Mouse (Mus musculus) stomach, embryonic 14.5 days (tissue): ENCODE results near the gene Sorcs2. TPM values are rescaled to one million over a fixed set of nuclear protein-coding genes. Genes with fewer than 3 reads are reported as not detected.
A peak's percentile ranks its signal among the peaks of the same experiment; 100 is the strongest.

Experiments
- ATAC-seq: fragments of 200-750 bp; cut with Nextera tagmentation; 2 replicates; pipeline ENCODE4 v1.8.0; 2017; ENCODE audit warnings: low read depth, moderate TSS enrichment; ENCODE audit not compliant: insufficient number of reproducible peaks, insufficient read depth, low FRiP score
- H3K27ac ChIP-seq: fragments of 300-500 bp; sonication (generic); 2 replicates; pipeline ENCODE4 v1.5.1; 2014; ENCODE audit warnings: mild to moderate bottlenecking, low read length, moderate library complexity, mixed read lengths
- H3K27me3 ChIP-seq: fragments of 300-500 bp; sonication (generic); 2 replicates; pipeline ENCODE4 v1.6.1; 2014; ENCODE audit warnings: low read length, control low read depth, mixed read lengths; ENCODE audit not compliant: control insufficient read depth, insufficient read depth
- H3K36me3 ChIP-seq: fragments of 300-500 bp; sonication (generic); 2 replicates; pipeline ENCODE4 v1.6.1; 2014; ENCODE audit warnings: mild to moderate bottlenecking, control low read depth, low read length, moderate library complexity, mixed read lengths; ENCODE audit not compliant: control insufficient read depth, insufficient read depth
- H3K4me1 ChIP-seq: fragments of 300-500 bp; sonication (generic); 2 replicates; pipeline ENCODE4 v1.6.1; 2014; ENCODE audit warnings: low read length, control low read depth, mixed read lengths; ENCODE audit not compliant: control insufficient read depth, insufficient read depth
- H3K4me2 ChIP-seq: fragments of 300-500 bp; sonication (generic); replicated peaks from 2 replicates; pipeline ENCODE4 v1.6.1; 2014; ENCODE audit warnings: low read depth, low read length, control low read depth
- H3K4me3 ChIP-seq: fragments of 300-500 bp; sonication (generic); 2 replicates; pipeline ENCODE4 v1.5.1; 2014; ENCODE audit warnings: low read depth, low read length, control low read depth
- H3K9ac ChIP-seq: fragments of 300-500 bp; sonication (generic); replicated peaks from 2 replicates; pipeline ENCODE4 v1.6.1; 2014; ENCODE audit warnings: low read depth, mild to moderate bottlenecking, control low read depth, low read length, moderate library complexity, mixed read lengths
- H3K9me3 ChIP-seq: fragments of 300-500 bp; sonication (generic); 2 replicates; pipeline ENCODE4 v1.6.1; 2016; ENCODE audit warnings: low read depth, low read length, control low read depth; ENCODE audit not compliant: control insufficient read depth
- WGBS: fragments of 180-500 bp; shearing (Covaris S2); extraction: QIAGEN DNeasy Blood & Tissue Kit; methylation state at CpG from one replicate; pipeline ENCODE4 v1.1.7; 2014; 5-methylcytosine and 5-hydroxymethylcytosine counted together
- polyA plus RNA-seq: library from polyadenylated mRNA; unstranded; fragments of >200 nt; fragmentation: Nextera tagmentation; extraction: Ambion mirVana; gene quantifications from 2 replicates; pipeline ENCODE4 v1.2.1, GENCODE M21; 2014

Gene Sorcs2
- polyA plus RNA-seq, 1 experiment from 2014 or later, result 14.5 TPM

DNA sequence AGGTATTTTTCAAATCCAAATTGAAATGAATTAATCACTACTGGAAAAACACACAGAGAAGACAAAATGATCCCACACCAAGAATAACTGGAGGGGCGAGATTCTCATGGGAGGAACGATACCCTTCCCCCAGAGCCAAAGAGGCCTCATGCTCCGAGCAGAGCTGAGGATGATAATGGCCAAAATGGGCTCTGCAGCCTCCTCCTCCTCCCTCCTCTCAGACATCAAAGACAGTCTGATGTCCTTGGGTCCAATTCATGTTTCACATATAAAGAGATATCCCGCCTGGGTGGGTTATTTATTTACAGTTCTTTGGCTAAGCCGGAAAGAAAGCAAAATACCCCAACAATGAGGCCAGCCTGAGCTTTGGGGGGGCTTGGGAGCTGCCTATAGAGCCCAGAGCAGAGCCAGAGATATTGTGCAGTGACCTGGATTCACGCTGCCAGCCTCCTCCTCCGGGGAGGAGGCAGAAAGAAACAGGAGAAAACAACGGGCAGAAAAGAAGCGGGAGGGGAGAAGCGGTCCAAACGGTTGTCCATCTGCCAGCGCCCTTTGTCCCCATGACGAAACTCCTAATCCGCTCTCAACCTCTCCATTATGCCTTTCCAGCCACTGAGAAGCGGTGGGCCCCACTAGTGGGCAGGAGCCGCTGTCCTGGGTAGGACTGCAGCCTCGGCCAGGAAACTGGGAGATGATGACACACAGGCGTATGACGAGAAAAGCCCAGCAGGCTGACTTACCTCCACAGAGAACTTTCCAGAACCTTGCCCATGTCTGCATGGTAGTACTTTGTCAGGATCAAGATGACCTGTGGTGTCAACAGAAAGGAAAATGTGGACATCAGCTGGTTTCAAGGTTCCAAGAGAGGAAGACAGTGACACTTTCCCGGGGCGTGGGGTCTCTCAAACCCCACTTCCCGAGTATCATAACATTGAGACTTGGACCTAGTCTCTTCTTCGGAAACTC is 169.3 kb downstream of the Sorcs2 start:
- Histone ChIP-seq H3K4me1 (peaks cover 12% of the 10 kb centered on the region; the same call in 1 of the 2 replicates), H3K4me3 (no peak overlapping the region), H3K36me3 (no peaks in the 10 kb centered on the region), H3K27me3 (no peaks in the 10 kb centered on the region), H3K4me2 (no peak overlapping the region), H3K9me3 (no peaks in the 10 kb centered on the region), H3K9ac (no peak overlapping the region), H3K27ac (no peak overlapping the region)
- WGBS, result 75% methylated on average over 23 of the region's 23 CpGs
- ATAC-seq, result no peak

DNA sequence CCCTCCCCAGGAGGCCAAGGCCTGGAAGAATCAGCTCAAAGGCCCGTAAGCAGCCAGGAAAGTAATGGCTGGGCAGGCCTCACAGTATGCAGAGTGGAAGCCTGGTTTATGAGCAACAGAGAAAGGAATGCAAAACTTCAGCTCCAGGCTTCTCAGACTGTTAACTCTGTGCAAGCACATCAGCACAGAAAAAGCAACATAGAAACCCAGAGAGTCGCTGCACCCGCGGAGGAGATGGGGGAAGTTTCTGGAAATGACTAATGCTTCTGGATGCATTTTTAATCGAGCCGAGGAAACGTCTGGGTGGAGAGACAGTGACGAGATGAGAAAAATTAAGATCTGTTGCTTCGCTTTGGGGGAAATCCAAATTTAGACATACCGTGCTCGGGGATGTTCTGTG is 171.6 kb downstream of the Sorcs2 start:
- no peaks in the 10 kb centered on the region for H3K36me3 ChIP-seq
- peaks cover 12% of the 10 kb centered on the region; the same call in 1 of the 2 replicates for H3K4me1 ChIP-seq
- no peak overlapping the region for H3K4me2 ChIP-seq
- peak overlapping the region; percentile 76 for H3K27ac ChIP-seq
- no peak overlapping the region for H3K9ac ChIP-seq
- ATAC-seq, result 0 out of 2 replicates have a peak, but pooled peaks have one; percentile 4
- H3K4me3 ChIP-seq, result no peak overlapping the region
- no peaks in the 10 kb centered on the region for H3K9me3 ChIP-seq
- WGBS, result 50% methylated on average over 11 of the region's 11 CpGs
- H3K27me3 ChIP-seq, result no peaks in the 10 kb centered on the region

DNA sequence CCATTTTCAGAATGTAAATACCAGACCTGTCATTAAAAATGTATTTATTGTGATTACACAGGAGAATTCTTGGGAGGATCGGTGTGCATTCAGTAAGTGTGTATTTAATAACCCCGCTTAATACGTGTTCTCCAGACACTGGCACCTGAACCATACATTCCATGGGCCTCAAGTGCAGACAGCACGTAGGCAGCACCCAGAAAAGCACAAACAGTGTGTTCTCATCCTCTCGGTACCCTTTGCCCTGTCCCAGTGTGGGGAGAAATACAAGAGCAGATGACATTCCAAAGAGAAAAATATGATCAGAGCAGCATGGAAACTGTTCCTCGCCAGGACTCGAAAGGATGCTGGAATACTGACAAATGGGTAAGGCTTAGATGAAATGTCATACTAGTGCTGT is 172.1 kb downstream of the Sorcs2 start:
- H3K4me1 ChIP-seq, result peaks cover 12% of the 10 kb centered on the region; the same call in 1 of the 2 replicates
- 51% methylated on average over 7 of the region's 7 CpGs for WGBS
- H3K27ac ChIP-seq, result peak overlapping the region; percentile 76
- no peaks in the 10 kb centered on the region for H3K9me3 ChIP-seq
- H3K36me3 ChIP-seq, result no peaks in the 10 kb centered on the region
- H3K4me3 ChIP-seq, result no peak overlapping the region
- no peaks in the 10 kb centered on the region for H3K27me3 ChIP-seq
- ATAC-seq, result no peak
- no peak overlapping the region for H3K9ac ChIP-seq
- H3K4me2 ChIP-seq, result no peak overlapping the region

DNA sequence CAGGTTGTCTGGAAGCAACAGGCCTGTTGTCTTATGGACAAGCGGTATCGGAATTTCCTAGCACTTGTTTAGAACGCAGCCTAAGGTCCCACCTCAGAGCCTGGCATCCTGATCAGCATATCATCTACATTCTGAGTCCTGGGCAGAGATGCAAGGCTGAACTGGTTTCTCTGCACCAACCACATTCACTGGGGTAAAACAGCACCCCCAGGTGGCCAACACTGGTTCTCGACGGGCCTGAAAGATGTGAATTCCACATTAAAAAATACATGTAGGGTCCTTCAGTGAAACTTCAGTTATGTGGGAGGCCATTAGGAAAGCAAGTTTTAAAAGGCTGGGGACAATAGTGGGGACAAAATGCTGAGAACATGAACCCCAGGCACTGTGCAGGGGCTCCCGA is 174.2 kb downstream of the Sorcs2 start:
- H3K9ac ChIP-seq, result no peak overlapping the region
- no peak overlapping the region for H3K4me3 ChIP-seq
- no peak overlapping the region for H3K4me2 ChIP-seq
- H3K9me3 ChIP-seq, result no peaks in the 10 kb centered on the region
- WGBS, result 70% methylated on average over 6 of the region's 6 CpGs
- ATAC-seq, result no peak
- H3K27me3 ChIP-seq, result no peaks in the 10 kb centered on the region
- no peaks in the 10 kb centered on the region for H3K36me3 ChIP-seq
- H3K27ac ChIP-seq, result no peak overlapping the region
- peaks cover 11% of the 10 kb centered on the region; the same call in 1 of the 2 replicates for H3K4me1 ChIP-seq

DNA sequence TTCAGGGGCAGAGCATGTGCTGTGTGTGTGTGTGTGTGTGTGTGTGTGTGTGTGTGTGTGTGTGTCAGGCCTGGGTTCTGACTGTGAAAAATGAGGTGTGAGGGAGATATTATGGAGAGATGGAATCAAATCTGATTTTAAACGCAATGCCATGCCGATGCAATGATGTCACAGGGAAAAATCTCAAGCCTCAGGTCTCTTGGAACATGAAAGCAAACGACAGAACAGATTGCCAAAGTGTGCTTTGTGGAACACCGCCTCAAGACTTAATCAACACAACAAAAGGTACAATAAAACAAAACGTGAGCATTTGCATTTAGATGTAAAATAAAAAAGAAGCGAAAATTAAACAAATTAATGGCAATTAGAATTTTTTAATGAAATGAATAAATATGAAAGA is 177.3 kb downstream of the Sorcs2 start:
- Histone ChIP-seq H3K4me2 (no peak overlapping the region), H3K9me3 (no peaks in the 10 kb centered on the region; the same call in 1 of the 2 replicates), H3K27me3 (no peaks in the 10 kb centered on the region), H3K27ac (no peak overlapping the region), H3K4me1 (no peaks in the 10 kb centered on the region; the same call in 1 of the 2 replicates), H3K4me3 (no peak overlapping the region), H3K36me3 (no peaks in the 10 kb centered on the region), H3K9ac (no peak overlapping the region)
- 71% methylated on average over 6 of the region's 6 CpGs for WGBS
- no peak for ATAC-seq

DNA sequence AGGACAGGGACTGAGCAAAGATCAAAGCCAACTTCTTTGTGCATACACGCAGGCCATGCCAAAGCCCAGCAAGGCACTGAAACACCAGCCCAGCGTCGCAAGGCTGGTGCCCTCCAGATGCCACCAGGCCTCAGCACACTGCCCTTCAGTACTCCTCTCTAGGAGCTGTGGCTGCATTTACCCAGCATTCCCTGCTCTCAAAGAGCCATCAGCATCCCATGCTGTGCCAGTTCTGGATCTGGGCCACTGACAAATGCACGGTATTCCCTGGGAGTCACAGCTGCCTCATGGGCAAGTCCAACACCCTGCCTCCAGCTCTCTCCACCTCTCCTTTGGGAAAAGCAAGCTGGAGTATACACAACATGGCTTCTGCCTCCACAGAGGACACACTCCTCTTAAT is 177.8 kb downstream of the Sorcs2 start:
- no peak overlapping the region for H3K27ac ChIP-seq
- H3K27me3 ChIP-seq, result no peaks in the 10 kb centered on the region
- WGBS, result 83% methylated on average over 4 of the region's 4 CpGs
- H3K4me1 ChIP-seq, result no peaks in the 10 kb centered on the region; the same call in 1 of the 2 replicates
- no peak for ATAC-seq
- no peak overlapping the region for H3K4me2 ChIP-seq
- H3K4me3 ChIP-seq, result no peak overlapping the region
- no peaks in the 10 kb centered on the region; the same call in 1 of the 2 replicates for H3K9me3 ChIP-seq
- H3K36me3 ChIP-seq, result no peaks in the 10 kb centered on the region
- H3K9ac ChIP-seq, result no peak overlapping the region

DNA sequence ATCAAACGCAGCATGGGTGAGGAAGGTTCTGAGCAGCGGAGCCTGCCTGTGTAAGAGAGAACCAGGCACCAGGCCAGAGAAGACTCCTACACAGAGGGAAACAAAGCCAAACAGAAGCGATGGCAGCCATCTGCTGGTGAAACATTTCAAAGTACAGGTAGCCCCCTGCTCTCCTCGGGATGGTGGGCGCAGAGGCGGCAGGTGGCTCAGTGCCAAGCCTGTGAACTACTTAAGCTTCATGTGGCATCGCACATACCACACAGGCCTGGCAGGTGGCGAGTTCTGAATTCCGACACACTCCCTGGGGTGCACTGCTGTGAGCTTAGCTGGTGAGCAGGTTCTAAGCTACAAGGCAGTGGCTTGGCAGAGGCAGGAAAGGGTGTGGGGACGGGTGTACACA is 184.6 kb downstream of the Sorcs2 start:
- H3K4me3 ChIP-seq, result no peak overlapping the region
- no peak overlapping the region for H3K4me2 ChIP-seq
- H3K4me1 ChIP-seq, result no peaks in the 10 kb centered on the region
- 77% methylated on average over 10 of the region's 10 CpGs for WGBS
- ATAC-seq, result no peak
- H3K27ac ChIP-seq, result no peak overlapping the region
- no peaks in the 10 kb centered on the region for H3K27me3 ChIP-seq
- H3K9ac ChIP-seq, result no peak overlapping the region
- H3K9me3 ChIP-seq, result peaks cover 8% of the 10 kb centered on the region; the same call in 1 of the 2 replicates
- H3K36me3 ChIP-seq, result no peaks in the 10 kb centered on the region

DNA sequence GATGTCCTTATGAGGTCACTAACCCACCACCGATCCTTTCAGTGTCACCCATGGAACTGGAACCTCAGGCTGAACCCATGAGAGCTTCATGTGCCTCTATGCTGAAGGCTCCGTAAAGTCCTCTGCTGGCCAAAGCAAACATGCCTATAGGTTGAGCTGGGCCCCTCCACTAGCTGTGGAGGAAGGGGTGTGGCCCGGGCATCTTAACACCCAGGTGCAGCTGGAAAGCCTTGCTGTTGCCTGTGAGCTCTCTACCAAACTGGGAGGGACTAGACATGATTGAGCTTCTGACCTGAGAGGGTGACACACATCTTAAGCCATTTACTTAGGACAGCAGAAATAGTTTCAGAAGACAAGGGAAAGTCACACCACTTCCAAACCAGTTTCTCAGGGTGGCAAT is 189.1 kb downstream of the Sorcs2 start:
- Histone ChIP-seq H3K9ac (no peak overlapping the region), H3K4me3 (no peak overlapping the region), H3K36me3 (no peaks in the 10 kb centered on the region), H3K4me2 (no peak overlapping the region), H3K27ac (no peak overlapping the region), H3K9me3 (no peaks in the 10 kb centered on the region; the same call in 1 of the 2 replicates), H3K27me3 (no peaks in the 10 kb centered on the region), H3K4me1 (no peaks in the 10 kb centered on the region)
- no peak for ATAC-seq
- 70% methylated on average over 3 of the region's 3 CpGs for WGBS
